Mouse (Mus musculus) midbrain, embryonic 12.5 days (tissue): ENCODE data around the gene Smg9. TPM values are rescaled to one million over a fixed set of nuclear protein-coding genes. Genes with fewer than 3 reads are reported as not detected.
"Not testable (repeated sequence)": the region's sequence is repeated elsewhere in the genome, so short reads cannot be mapped to it uniquely, and the experiment has no call there.

Experiments used
- ATAC-seq: fragments of 200-750 bp; cut with Nextera tagmentation; 2 replicates; pipeline ENCODE4 v1.8.0; 2017; ENCODE audit warnings: low read depth, moderate TSS enrichment, moderate library complexity; ENCODE audit not compliant: low FRiP score
- H3K27ac ChIP-seq: fragments of 300-500 bp; sonication (generic); replicated peaks from 2 replicates; pipeline ENCODE4 v1.5.1; 2016; ENCODE audit warnings: mild to moderate bottlenecking
- H3K27me3 ChIP-seq: fragments of 300-500 bp; sonication (generic); 2 replicates; pipeline ENCODE4 v1.6.1; 2016; ENCODE audit warnings: mild to moderate bottlenecking
- H3K36me3 ChIP-seq: fragments of 300-500 bp; sonication (generic); 2 replicates; pipeline ENCODE4 v1.6.1; 2016
- H3K4me1 ChIP-seq: fragments of 300-500 bp; sonication (generic); 2 replicates; pipeline ENCODE4 v1.6.1; 2016
- H3K4me2 ChIP-seq: fragments of 300-500 bp; sonication (generic); replicated peaks from 2 replicates; pipeline ENCODE4 v1.6.1; 2016; ENCODE audit warnings: mild to moderate bottlenecking, moderate library complexity
- H3K4me3 ChIP-seq: fragments of 300-500 bp; sonication (generic); 2 replicates; pipeline ENCODE4 v1.5.1; 2016; ENCODE audit warnings: mild to moderate bottlenecking
- H3K9ac ChIP-seq: fragments of 300-500 bp; sonication (generic); replicated peaks from 2 replicates; pipeline ENCODE4 v1.6.1; 2016; ENCODE audit warnings: mild to moderate bottlenecking, moderate library complexity
- H3K9me3 ChIP-seq: fragments of 300-500 bp; sonication (generic); 2 replicates; pipeline ENCODE4 v1.6.1; 2016; ENCODE audit warnings: mild to moderate bottlenecking
- WGBS: fragments of 180-500 bp; shearing (Covaris S2); methylation state at CpG from one replicate; pipeline ENCODE4 v1.1.7; 2016; 5-methylcytosine and 5-hydroxymethylcytosine counted together
- polyA plus RNA-seq: library from polyadenylated mRNA; unstranded; fragments of >200 nt; fragmentation: Nextera tagmentation; extraction: Ambion mirVana; gene quantifications from 2 replicates; pipeline ENCODE4 v1.2.1, GENCODE M21; 2016

Smg9 gene
- polyA plus RNA-seq, 1 experiment from 2014 or later = 32.4 TPM

DNA sequence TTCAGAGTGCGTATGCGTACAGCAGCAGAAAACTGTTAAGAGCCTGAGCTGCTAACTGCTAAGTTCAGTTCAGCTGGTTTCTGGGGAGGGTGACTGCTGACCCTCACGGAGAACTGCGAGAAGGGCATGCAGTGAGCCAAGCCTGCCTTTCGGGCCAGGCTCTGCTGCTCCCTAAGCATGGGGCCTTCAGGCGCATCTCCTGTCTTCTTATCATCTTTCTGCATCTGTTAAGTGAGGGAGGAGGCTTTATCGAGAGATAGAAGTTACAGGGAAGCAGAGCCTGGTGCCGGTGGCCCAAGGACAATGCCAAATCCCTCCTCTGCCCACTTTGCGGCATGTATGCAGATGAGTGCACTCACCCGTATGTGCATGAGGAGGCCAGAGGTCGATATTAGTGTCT lies 2.6 kb upstream of the Smg9 start:
- H3K9me3 ChIP-seq = no peaks in the 10 kb centered on the region
- WGBS = 80% methylated on average over 11 of the region's 11 CpGs
- ATAC-seq = no peak

DNA sequence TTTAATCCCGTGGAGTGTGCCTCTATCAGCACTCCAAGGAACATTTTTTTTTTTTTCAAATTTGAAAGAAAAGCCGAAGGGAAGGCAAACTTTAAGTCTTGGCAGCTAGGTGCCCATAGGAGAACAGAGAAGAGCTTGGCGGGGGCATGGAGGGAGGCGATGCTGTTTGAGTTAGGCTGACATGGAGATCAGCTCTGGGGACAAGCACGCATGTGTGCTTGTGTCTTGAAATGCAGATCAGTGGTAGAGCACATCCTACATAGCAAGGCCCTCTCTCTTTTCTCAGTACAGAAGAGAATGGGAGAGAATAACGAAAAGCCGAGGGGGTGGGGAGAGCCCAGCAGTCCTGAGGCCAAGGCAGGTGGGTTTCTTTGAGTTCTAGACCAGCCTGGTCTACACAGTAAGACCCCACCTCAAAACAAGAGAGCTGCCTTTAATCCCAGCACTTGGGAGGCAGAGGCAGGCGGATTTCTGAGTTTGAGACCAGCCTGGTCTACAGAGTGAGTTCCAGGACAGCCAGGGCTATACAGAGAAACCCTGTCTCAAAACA lies 980 bp upstream of the Smg9 start:
- Histone ChIP-seq H3K9ac (no peak overlapping the region), H3K4me3 (no peak overlapping the region), H3K27ac (no peak overlapping the region), H3K4me1 (peaks cover 5% of the 10 kb centered on the region; the same call in 1 of the 2 replicates), H3K4me2 (no peak overlapping the region), H3K9me3 (no peaks in the 10 kb centered on the region), H3K36me3 (peaks cover 15% of the 10 kb centered on the region), H3K27me3 (no peaks in the 10 kb centered on the region)
- ATAC-seq = no peak
- WGBS = 93% methylated on average over 8 of the region's 8 CpGs

More for the DNA sequence above, 2.6 kb upstream of the Smg9 start:
- Histone ChIP-seq H3K4me3 (no peak overlapping the region), H3K4me2 (no peak overlapping the region), H3K4me1 (peaks cover 5% of the 10 kb centered on the region; the same call in 1 of the 2 replicates), H3K9ac (no peak overlapping the region), H3K27ac (no peak overlapping the region), H3K36me3 (0 out of 2 replicates have a peak, but pooled peaks cover under 1% of the 10 kb centered on the region), H3K27me3 (no peaks in the 10 kb centered on the region)

DNA sequence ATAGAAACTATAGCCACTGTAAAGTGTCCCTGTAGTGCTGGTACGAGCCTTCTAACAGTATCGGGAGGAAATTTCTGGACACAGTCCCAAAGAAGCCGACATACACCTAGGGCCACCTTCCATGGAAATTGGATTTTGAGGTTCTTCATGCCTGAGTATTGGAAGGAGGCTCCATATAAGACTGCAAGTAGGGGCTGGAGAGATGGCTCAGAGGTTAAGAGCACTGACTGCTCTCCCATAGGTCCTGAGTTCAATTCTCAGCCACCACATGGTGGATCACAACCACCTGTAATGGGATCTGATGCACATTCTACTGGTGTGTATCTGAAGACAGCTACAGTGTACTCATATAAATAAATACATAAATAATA lies 648 bp downstream of the Smg9 start:
- Histone ChIP-seq H3K4me2 (peak overlapping the region; percentile 62), H3K36me3 (peaks cover 31% of the 10 kb centered on the region), H3K4me1 (peaks cover 5% of the 10 kb centered on the region; the same call in 1 of the 2 replicates), H3K27ac (peak overlapping the region; percentile 97), H3K9me3 (no peaks in the 10 kb centered on the region), H3K27me3 (no peaks in the 10 kb centered on the region), H3K9ac (peak overlapping the region; percentile 65; the same call in 1 of the 2 replicates), H3K4me3 (peak overlapping the region; percentile 66)
- ATAC-seq = peak; percentile 16; the same call in 1 of the 2 replicates
- WGBS = 17% methylated on average over 3 of the region's 3 CpGs

GRCm38 (mm10) chr7:24400489-24400888 lies 1.1 kb downstream of the Smg9 start:
- 93% methylated on average over 4 of the region's 4 CpGs for WGBS
- H3K9me3 ChIP-seq, H3K9ac ChIP-seq, H3K27ac ChIP-seq, H3K27me3 ChIP-seq, H3K4me1 ChIP-seq, ATAC-seq: not testable (repeated sequence)
- Histone ChIP-seq H3K36me3 (peaks cover 35% of the 10 kb centered on the region), H3K4me2 (peak overlapping the region; percentile 62), H3K4me3 (peak overlapping the region; percentile 66; the same call in 1 of the 2 replicates)

DNA sequence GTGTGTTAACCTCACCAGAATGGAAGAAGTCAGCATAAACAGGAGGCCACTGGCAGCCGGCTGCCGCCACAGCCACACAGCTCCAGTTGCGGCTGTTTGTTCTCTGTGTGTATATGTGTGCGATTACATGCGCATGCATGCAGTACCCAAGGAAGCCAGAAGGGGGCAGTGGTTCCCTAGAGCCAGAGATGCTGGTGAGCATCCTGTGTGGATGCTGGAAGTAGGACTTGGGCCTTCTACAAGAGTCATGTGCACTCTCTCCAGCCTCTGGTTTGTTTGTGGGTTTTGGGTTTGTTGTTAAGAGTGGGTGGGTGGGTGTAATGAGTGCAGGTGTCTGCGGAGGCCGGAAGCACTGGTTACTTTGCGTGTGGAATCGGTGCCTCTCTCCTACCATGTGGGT lies 3.4 kb downstream of the Smg9 start:
- over 99% methylated on average over 9 of the region's 9 CpGs for WGBS
- H3K36me3 ChIP-seq = peaks cover 52% of the 10 kb centered on the region
- ATAC-seq = no peak

DNA sequence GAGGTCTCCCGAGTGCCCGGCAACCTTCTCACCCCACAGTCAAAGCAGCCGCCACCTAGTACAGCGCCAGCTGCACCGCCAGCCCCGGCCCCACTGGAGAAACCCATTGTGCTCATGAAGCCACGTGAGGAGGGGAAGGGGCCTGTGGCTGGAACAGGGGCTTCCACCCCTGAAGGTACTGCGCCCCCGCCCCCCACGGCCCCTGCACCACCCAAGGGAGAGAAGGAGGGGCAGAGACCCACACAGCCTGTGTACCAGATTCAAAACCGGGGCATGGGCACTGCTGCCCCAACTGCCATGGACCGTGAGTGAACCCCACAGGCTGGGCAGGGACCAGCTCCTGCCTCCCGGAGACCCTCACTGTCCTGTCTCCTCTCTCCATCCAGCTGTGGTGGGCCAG lies 6.2 kb downstream of the Smg9 start:
- no peak overlapping the region for H3K27ac ChIP-seq
- no peak overlapping the region for H3K9ac ChIP-seq
- no peak overlapping the region for H3K4me2 ChIP-seq
- H3K9me3 ChIP-seq = no peaks in the 10 kb centered on the region
- H3K4me1 ChIP-seq = peaks cover under 1% of the 10 kb centered on the region; the same call in 1 of the 2 replicates
- WGBS = 89% methylated on average over 13 of the region's 13 CpGs
- H3K4me3 ChIP-seq = no peak overlapping the region
- no peak for ATAC-seq
- H3K36me3 ChIP-seq = peaks cover 53% of the 10 kb centered on the region
- H3K27me3 ChIP-seq = no peaks in the 10 kb centered on the region

More for the DNA sequence above, 3.4 kb downstream of the Smg9 start:
- no peak overlapping the region for H3K9ac ChIP-seq
- H3K27ac ChIP-seq = no peak overlapping the region
- H3K4me3 ChIP-seq = no peak overlapping the region
- H3K4me2 ChIP-seq = no peak overlapping the region
- peaks cover 5% of the 10 kb centered on the region for H3K4me1 ChIP-seq
- H3K9me3 ChIP-seq = no peaks in the 10 kb centered on the region
- H3K27me3 ChIP-seq = no peaks in the 10 kb centered on the region

DNA sequence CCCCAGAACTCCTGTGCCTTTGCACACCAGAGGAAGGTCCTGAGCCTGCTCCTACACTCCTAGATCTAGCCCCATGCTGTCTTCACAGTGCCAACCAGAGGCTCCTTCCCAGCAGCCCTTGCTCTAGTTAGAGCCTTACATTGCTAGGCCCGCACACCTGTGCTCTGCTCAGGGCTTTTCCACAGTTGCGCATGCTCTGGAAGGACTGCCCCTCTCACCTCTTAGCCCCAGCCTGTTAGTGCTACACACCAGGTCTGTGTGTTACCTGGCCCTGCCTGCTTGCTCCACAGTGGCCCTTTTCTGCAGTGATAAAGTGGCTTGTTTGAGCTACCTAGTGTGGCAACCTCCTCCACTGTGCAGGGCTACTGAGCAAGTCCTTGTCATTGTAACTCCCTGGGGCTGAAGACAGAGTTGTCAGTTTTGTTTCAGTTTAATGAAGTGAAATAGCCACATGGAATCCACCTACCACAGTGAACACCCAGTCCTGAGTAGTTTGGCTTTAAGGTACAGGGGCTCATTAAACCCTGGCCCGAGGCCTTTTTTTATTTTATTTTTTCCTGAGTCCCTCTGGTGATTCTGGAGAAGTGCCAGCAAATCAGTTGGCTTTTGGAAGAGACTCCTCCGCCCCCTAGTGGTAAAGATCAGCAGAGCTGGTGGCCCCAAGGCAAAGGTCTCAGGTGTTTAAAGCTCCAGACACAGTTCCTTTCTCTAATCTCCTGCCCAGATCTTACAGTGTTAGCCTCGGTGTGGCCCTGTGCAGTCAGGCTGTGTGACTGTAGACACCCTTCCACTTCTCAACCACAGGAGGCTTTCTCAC lies 7.3 kb downstream of the Smg9 start:
- H3K4me2 ChIP-seq = no peak overlapping the region
- H3K4me3 ChIP-seq = no peak overlapping the region
- H3K27ac ChIP-seq = no peak overlapping the region
- no peak overlapping the region; the same call in 1 of the 2 replicates for H3K9ac ChIP-seq
- no peaks in the 10 kb centered on the region for H3K27me3 ChIP-seq
- WGBS = 49% methylated on average over 5 of the region's 5 CpGs
- ATAC-seq = peak; percentile 47
- H3K4me1 ChIP-seq = no peaks in the 10 kb centered on the region; the same call in 1 of the 2 replicates
- H3K36me3 ChIP-seq = peaks cover 53% of the 10 kb centered on the region
- H3K9me3 ChIP-seq = no peaks in the 10 kb centered on the region

DNA sequence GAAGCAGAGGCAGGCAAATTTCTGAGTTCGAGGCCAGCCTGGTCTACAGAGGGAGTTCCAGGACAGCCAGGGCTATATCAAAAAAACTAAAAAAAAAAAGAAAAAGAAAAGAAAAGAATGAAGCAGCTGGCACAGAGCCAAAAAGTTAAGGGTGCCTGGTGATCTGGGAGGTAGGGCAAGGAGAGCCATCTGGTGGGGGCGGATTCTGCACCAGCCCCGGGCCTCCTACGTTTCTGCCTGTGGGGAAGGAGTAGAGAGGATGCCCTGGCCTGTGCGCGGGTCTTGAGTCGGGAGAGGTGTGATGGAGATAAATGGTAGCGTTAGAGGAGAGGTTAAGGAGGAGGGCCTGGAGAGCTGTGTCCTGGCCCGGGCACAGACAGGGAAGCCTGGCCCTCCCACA lies 8.8 kb downstream of the Smg9 start:
- H3K27me3 ChIP-seq = no peaks in the 10 kb centered on the region
- H3K9me3 ChIP-seq = no peaks in the 10 kb centered on the region
- H3K36me3 ChIP-seq = peaks cover 41% of the 10 kb centered on the region
- no peak overlapping the region for H3K9ac ChIP-seq
- ATAC-seq = no peak
- no peaks in the 10 kb centered on the region; the same call in 1 of the 2 replicates for H3K4me1 ChIP-seq
- H3K4me2 ChIP-seq = no peak overlapping the region
- H3K4me3 ChIP-seq = no peak overlapping the region
- 96% methylated on average over 9 of the region's 9 CpGs for WGBS
- H3K27ac ChIP-seq = no peak overlapping the region

GRCm38 (mm10) chr7:24410123-24410522 lies 10.7 kb downstream of the Smg9 start:
- Histone ChIP-seq H3K4me1 (no peaks in the 10 kb centered on the region; the same call in 1 of the 2 replicates), H3K36me3 (peaks cover 28% of the 10 kb centered on the region), H3K27me3 (no peaks in the 10 kb centered on the region), H3K4me3 (no peak overlapping the region), H3K27ac (no peak overlapping the region), H3K4me2 (no peak overlapping the region), H3K9ac (no peak overlapping the region), H3K9me3 (no peaks in the 10 kb centered on the region)
- no peak for ATAC-seq
- WGBS = 92% methylated on average over 6 of the region's 6 CpGs

DNA sequence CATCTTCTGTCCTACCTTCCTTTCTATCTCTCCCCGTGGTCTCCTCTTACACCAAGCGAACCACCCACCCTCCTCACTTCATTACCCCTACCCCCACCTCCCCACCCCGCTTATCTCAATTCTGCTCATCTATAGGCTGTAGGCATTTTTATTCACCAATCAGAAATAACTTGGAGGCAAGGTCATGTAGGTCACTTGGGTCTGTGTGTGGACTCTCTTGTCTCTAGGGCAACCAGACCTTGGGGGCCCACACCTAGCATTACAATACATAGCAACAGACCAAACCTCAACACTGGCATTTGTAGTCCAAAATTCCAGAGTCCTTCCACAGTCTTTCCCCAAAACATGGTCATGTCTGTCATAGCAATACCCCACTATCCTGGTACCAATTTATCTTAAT lies 11.4 kb downstream of the Smg9 start:
- WGBS = 88% methylated on average over 3 of the region's 3 CpGs
- Histone ChIP-seq H3K4me3 (no peak overlapping the region), H3K4me2 (no peak overlapping the region), H3K9me3 (no peaks in the 10 kb centered on the region), H3K4me1 (no peaks in the 10 kb centered on the region; the same call in 1 of the 2 replicates), H3K36me3 (peaks cover 26% of the 10 kb centered on the region), H3K27ac (no peak overlapping the region), H3K9ac (no peak overlapping the region), H3K27me3 (no peaks in the 10 kb centered on the region)
- ATAC-seq = no peak

DNA sequence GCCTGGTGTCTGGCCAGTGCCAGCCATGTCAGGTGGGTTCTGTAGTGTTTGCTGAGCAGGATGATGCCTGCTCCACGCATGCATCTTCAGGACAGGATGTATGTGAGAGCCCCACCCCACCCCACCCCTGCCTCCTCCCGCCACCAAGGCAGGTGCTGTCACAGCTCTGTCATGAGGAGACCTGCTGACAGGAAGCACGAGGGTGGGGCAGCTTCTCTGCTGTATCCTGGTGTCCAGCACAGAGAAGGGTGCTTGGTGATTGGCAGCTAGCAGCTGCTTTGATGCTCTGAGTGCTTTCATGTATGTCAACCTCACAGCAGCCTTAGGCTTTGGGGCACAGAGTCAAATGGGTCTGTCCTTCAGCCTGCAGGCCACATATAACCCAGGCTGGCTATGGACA lies 14.2 kb downstream of the Smg9 start:
- H3K36me3 ChIP-seq = peaks cover 16% of the 10 kb centered on the region; the same call in 1 of the 2 replicates

DNA sequence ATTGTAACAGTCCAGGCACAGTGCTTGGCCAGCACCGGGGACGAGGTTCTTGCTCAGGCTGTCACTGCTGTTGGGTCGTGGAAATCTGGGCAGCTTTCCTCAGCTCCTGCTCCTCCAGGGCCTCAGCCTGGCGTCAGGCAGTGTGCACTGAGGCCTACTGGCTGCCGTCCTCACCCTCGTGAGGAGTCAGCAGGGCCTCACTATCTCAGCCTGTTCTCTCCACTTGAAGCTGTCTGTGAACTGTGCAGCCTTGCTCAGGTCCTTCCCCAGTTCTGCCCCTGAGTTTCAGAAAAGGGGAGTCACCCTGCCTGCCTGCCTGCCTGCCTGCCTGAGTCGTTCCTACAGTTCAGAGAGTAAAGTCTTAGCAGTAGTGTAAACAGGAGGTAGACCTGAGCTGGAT lies 15.8 kb downstream of the Smg9 start:
- H3K4me2 ChIP-seq = no peak overlapping the region
- H3K9ac ChIP-seq = no peak overlapping the region
- ATAC-seq = no peak
- H3K4me3 ChIP-seq = no peak overlapping the region
- H3K36me3 ChIP-seq = peaks cover 19% of the 10 kb centered on the region; the same call in 1 of the 2 replicates
- peaks cover 13% of the 10 kb centered on the region for H3K4me1 ChIP-seq
- WGBS = 85% methylated on average over 7 of the region's 7 CpGs
- no peaks in the 10 kb centered on the region for H3K27me3 ChIP-seq
- H3K27ac ChIP-seq = no peak overlapping the region
- no peaks in the 10 kb centered on the region for H3K9me3 ChIP-seq

More for the DNA sequence above, 14.2 kb downstream of the Smg9 start:
- Histone ChIP-seq H3K27ac (no peak overlapping the region), H3K9ac (no peak overlapping the region), H3K4me1 (no peaks in the 10 kb centered on the region; the same call in 1 of the 2 replicates), H3K9me3 (no peaks in the 10 kb centered on the region), H3K4me3 (no peak overlapping the region), H3K27me3 (no peaks in the 10 kb centered on the region), H3K4me2 (no peak overlapping the region)
- no peak for ATAC-seq
- WGBS = 93% methylated on average over 3 of the region's 3 CpGs
